Mouse (Mus musculus): Measurements from ENCODE around the gene Nav2. TPM values are rescaled to one million over a fixed set of nuclear protein-coding genes. Genes with fewer than 3 reads are reported as not detected.
A peak's percentile ranks its signal among the peaks of the same experiment; 100 is the strongest.

The Nav2 gene
- polyA plus RNA-seq, 1 experiment from 2014 or later, result 22.4 TPM

DNA sequence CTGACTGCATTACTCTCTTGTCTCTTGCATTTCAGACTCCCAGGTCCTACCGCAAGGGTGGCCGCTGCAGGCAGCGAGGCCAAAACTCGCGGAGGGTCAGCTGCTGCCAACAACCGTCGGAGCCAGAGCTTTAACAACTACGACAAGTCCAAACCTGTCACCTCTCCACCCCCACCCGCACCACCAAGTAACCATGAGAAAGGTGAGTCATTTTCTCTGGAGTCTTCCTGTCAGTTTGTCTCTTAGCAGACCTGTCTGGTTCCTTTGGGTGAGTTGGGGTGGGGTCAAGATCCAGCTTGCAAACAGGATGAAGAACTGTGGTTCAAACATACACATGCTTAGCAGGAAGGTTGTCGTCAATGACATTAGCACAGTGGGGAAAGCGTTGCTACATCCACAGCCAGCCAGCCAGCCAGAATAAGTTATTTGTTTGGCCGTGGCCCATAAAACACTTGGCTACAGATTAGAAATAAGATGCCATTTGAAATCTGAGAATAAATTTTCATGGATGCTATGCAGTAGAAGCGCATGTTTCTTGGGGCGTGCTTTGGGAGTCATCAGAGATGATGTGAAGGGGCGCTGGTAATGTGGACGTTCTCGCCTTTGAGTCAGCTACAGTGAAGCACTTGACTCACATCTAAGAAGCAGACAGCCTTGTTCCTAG is 511.8 kb downstream of the Nav2 start:
- TF ChIP-seq CTCF (IDR thresholded peaks at IDR 0.05), result no peak
- no peak for TF ChIP-seq EP300 (IDR thresholded peaks at IDR 0.05)
- ATAC-seq (no peak), DNase-seq (ENCODE audit: low spot score) (no peak)
- H3K36me3 ChIP-seq (ENCODE audit: insufficient read depth, low read length), result no peaks in the 10 kb centered on the region
- no peak overlapping the region for H3K4me3 ChIP-seq (ENCODE audit: low read depth, low read length)
- no peaks in the 10 kb centered on the region for H3K9me3 ChIP-seq (ENCODE audit: low read length)
- no peak overlapping the region for H3K27ac ChIP-seq (ENCODE audit: low read length)
- no peaks in the 10 kb centered on the region for H3K4me1 ChIP-seq (ENCODE audit: insufficient read depth, low read depth, low read length)
- 70% methylated on average over 17 of the region's 17 CpGs for WGBS
- no peaks in the 10 kb centered on the region for H3K27me3 ChIP-seq (replicated peaks; ENCODE audit: insufficient read depth, low read length)
- H3K4me2 ChIP-seq (replicated peaks; ENCODE audit: low read depth, low read length), result no peak overlapping the region
- no peak overlapping the region for H3K9ac ChIP-seq (replicated peaks; ENCODE audit: low read depth)

DNA sequence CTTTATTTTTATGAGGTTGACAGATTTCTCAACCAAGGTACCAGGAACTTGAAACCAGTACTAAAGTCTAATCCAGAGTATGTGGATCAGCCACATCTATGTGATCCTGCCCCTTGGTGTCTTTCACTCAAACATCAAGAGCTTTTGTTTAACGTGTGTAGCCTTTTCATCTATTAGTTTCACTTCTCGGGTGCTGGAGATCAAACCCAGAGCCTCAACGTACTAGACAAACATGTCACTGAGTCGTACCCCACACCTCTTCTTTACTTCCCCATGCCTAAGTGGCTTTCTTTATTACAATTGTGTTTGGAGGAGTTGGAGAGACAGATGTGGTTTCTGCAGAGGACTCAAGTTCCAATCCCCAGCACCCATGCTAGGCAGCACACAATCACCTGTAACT is 512.7 kb downstream of the Nav2 start:
- no peak overlapping the region for H3K4me3 ChIP-seq (ENCODE audit: low read depth, low read length)
- H3K36me3 ChIP-seq (ENCODE audit: insufficient read depth, low read length), result no peaks in the 10 kb centered on the region
- ATAC-seq, result no peak
- no peaks in the 10 kb centered on the region for H3K27me3 ChIP-seq (replicated peaks; ENCODE audit: insufficient read depth, low read length)
- no peak overlapping the region for H3K9ac ChIP-seq (replicated peaks; ENCODE audit: low read depth)
- WGBS, result 34% methylated on average over 4 of the region's 4 CpGs
- DNase-seq (ENCODE audit: low spot score), result no peak
- no peaks in the 10 kb centered on the region for H3K4me1 ChIP-seq (ENCODE audit: insufficient read depth, low read depth, low read length)
- no peaks in the 10 kb centered on the region for H3K9me3 ChIP-seq (ENCODE audit: low read length)
- H3K27ac ChIP-seq (ENCODE audit: low read length), result no peak overlapping the region
- H3K4me2 ChIP-seq (replicated peaks; ENCODE audit: low read depth, low read length), result no peak overlapping the region
- TF ChIP-seq CTCF (IDR thresholded peaks at IDR 0.05) (no peak), EP300 (IDR thresholded peaks at IDR 0.05) (no peak)

DNA sequence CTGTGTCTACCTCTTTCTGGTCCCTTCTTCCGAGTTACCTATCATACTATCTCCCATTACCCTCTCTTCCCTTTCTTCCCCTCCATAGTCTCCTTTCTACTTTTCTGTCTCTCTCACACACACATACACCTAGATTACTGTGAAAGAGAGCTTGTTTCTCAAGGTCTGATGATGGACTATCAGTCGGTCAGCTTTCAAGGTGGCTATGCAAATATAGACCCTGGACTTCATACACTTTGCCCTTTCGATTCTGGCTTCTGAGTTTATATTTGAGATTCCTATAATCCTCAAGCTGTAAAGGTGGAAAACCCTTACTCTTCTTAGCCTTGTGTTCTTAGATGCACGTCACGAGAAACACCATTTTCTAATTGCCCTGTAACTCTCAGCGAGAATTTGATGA is 515.4 kb downstream of the Nav2 start:
- H3K4me2 ChIP-seq (replicated peaks; ENCODE audit: low read depth, low read length), result no peak overlapping the region
- 77% methylated on average over 6 of the region's 6 CpGs for WGBS
- TF ChIP-seq EP300 (IDR thresholded peaks at IDR 0.05) (no peak), CTCF (IDR thresholded peaks at IDR 0.05) (no peak)

DNA sequence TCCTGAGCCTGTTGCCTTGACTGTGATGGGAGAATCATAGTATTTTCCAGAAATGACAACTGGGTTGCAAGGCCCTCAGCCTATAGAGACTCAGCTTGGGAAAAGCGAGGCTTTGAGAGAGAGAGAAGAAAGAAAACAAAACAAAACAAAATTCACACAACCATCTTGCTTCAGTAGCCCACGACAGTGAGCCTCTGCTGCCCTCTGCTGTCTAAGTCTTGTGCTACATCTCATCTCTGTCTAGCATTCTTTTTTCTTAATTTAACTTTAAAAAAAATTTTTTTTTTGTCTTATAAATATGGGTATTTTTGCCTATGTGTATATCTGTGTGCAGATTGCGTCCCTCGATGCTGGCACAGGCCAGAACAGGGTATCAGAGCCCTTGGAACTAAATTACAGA is 517.5 kb downstream of the Nav2 start:
- Histone ChIP-seq H3K4me3 (ENCODE audit: low read depth, low read length) (no peak overlapping the region), H3K4me2 (replicated peaks; ENCODE audit: low read depth, low read length) (no peak overlapping the region), H3K27ac (ENCODE audit: low read length) (no peak overlapping the region), H3K9me3 (ENCODE audit: low read length) (no peaks in the 10 kb centered on the region), H3K27me3 (replicated peaks; ENCODE audit: insufficient read depth, low read length) (no peaks in the 10 kb centered on the region), H3K36me3 (ENCODE audit: insufficient read depth, low read length) (no peaks in the 10 kb centered on the region), H3K4me1 (ENCODE audit: insufficient read depth, low read depth, low read length) (no peaks in the 10 kb centered on the region), H3K9ac (replicated peaks; ENCODE audit: low read depth) (no peak overlapping the region)
- ATAC-seq (no peak), DNase-seq (ENCODE audit: low spot score) (peak; percentile 61)
- WGBS, result 36% methylated on average over 4 of the region's 4 CpGs
- no peak for TF ChIP-seq EP300 (IDR thresholded peaks at IDR 0.05)
- peak; percentile 82 for TF ChIP-seq CTCF (IDR thresholded peaks at IDR 0.05)

More for the DNA sequence above, 515.4 kb downstream of the Nav2 start:
- no peak overlapping the region for H3K9ac ChIP-seq (replicated peaks; ENCODE audit: low read depth)
- no peak overlapping the region for H3K4me3 ChIP-seq (ENCODE audit: low read depth, low read length)
- ATAC-seq, result no peak
- H3K27ac ChIP-seq (ENCODE audit: low read length), result no peak overlapping the region
- H3K9me3 ChIP-seq (ENCODE audit: low read length), result no peaks in the 10 kb centered on the region
- no peaks in the 10 kb centered on the region for H3K4me1 ChIP-seq (ENCODE audit: insufficient read depth, low read depth, low read length)
- no peaks in the 10 kb centered on the region for H3K36me3 ChIP-seq (ENCODE audit: insufficient read depth, low read length)
- H3K27me3 ChIP-seq (replicated peaks; ENCODE audit: insufficient read depth, low read length), result no peaks in the 10 kb centered on the region
- DNase-seq (ENCODE audit: low spot score), result no peak

DNA sequence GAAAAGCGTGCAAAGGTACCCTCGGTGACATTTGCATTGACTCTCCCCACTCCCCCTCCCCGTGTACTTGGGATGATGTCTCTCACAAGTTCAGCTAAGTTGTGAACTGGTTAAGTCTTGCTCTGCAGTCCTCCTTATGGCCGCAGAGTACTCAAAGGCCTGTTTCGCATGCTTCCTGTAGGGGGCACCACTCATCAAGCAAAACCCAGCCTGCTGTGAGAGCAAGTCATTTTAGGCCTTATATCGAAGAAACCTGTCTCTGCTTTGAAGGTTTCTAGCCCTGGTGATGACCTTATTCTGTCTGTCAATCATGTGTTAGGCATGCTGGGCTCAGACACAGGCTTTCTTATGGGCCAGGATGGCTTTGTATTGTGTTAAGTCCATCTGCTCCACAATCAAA is 519.3 kb downstream of the Nav2 start:
- Histone ChIP-seq H3K9ac (replicated peaks; ENCODE audit: low read depth) (no peak overlapping the region), H3K4me1 (ENCODE audit: insufficient read depth, low read depth, low read length) (no peaks in the 10 kb centered on the region), H3K4me2 (replicated peaks; ENCODE audit: low read depth, low read length) (no peak overlapping the region), H3K4me3 (ENCODE audit: low read depth, low read length) (no peak overlapping the region), H3K36me3 (ENCODE audit: insufficient read depth, low read length) (no peaks in the 10 kb centered on the region), H3K27ac (ENCODE audit: low read length) (no peak overlapping the region), H3K9me3 (ENCODE audit: low read length) (no peaks in the 10 kb centered on the region), H3K27me3 (replicated peaks; ENCODE audit: insufficient read depth, low read length) (no peaks in the 10 kb centered on the region)
- 0 out of 2 replicates have a peak, but pooled peaks have one; percentile 20 for ATAC-seq
- TF ChIP-seq EP300 (IDR thresholded peaks at IDR 0.05) (no peak), CTCF (IDR thresholded peaks at IDR 0.05) (peak; percentile 88)
- WGBS, result 35% methylated on average over 6 of the region's 6 CpGs
- peak; percentile 62 for DNase-seq (ENCODE audit: low spot score)

DNA sequence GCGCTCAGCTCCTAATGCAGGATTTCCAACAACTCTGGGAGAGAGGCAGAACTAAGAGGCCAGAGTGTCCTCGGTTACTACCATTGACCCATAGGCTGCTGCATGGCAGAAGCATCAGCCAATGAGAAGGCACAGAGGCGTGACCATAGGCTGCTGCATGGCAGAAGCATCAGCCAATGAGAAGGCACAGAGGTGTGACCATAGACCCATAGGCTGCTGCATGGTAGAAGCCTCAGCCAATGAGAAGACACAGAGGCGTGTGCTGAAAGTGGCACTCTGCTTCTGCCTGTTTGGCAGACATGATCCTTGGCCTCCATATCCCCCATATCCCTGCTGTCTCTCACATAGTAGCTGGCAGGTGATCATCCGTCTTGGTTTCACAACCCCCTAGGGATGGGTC is 520.4 kb downstream of the Nav2 start:
- no peak for TF ChIP-seq CTCF (IDR thresholded peaks at IDR 0.05)
- TF ChIP-seq EP300 (IDR thresholded peaks at IDR 0.05), result no peak
- Histone ChIP-seq H3K9me3 (ENCODE audit: low read length) (no peaks in the 10 kb centered on the region), H3K4me2 (replicated peaks; ENCODE audit: low read depth, low read length) (no peak overlapping the region), H3K9ac (replicated peaks; ENCODE audit: low read depth) (no peak overlapping the region), H3K27ac (ENCODE audit: low read length) (no peak overlapping the region), H3K27me3 (replicated peaks; ENCODE audit: insufficient read depth, low read length) (no peaks in the 10 kb centered on the region), H3K4me1 (ENCODE audit: insufficient read depth, low read depth, low read length) (no peaks in the 10 kb centered on the region), H3K36me3 (ENCODE audit: insufficient read depth, low read length) (no peaks in the 10 kb centered on the region), H3K4me3 (ENCODE audit: low read depth, low read length) (no peak overlapping the region)
- peak; percentile 93 for ATAC-seq
- WGBS, result 53% methylated on average over 5 of the region's 5 CpGs
- peak; percentile 71 for DNase-seq (ENCODE audit: low spot score)

Measured in lung, postnatal 0 days (tissue).